Mouse (Mus musculus) heart, postnatal 0 days (tissue): ENCODE results near the gene Unc5cl. TPM values are rescaled to one million over a fixed set of nuclear protein-coding genes. Genes with fewer than 3 reads are reported as not detected.

Experiments
- ATAC-seq: fragments of 200-750 bp; cut with Nextera tagmentation; 2 replicates; pipeline ENCODE4 v1.8.0; 2017; ENCODE audit warnings: low read depth, moderate number of reproducible peaks, moderate library complexity; ENCODE audit not compliant: insufficient read depth
- DNase-seq: peaks from one replicate; pipeline ENCODE4 v3.0.0-alpha.2; 2016; ENCODE audit warnings: low spot score
- H3K27ac ChIP-seq: fragments of 300-500 bp; sonication (generic); 2 replicates; pipeline ENCODE4 v1.5.1; 2014; ENCODE audit warnings: low read depth, mild to moderate bottlenecking
- H3K27me3 ChIP-seq: fragments of 300-500 bp; sonication (generic); 2 replicates; pipeline ENCODE4 v1.6.1; 2014; ENCODE audit warnings: low read length, mixed read lengths; ENCODE audit not compliant: control insufficient read depth, insufficient read depth
- H3K36me3 ChIP-seq: fragments of 300-500 bp; sonication (generic); replicated peaks from 2 replicates; pipeline ENCODE4 v1.6.1; 2014; ENCODE audit warnings: low read length, mixed read lengths; ENCODE audit not compliant: control insufficient read depth, insufficient read depth
- H3K4me1 ChIP-seq: fragments of 300-500 bp; sonication (generic); 2 replicates; pipeline ENCODE4 v1.6.1; 2014; ENCODE audit warnings: antibody characterized with exemption; ENCODE audit not compliant: control insufficient read depth, insufficient read depth
- H3K4me2 ChIP-seq: fragments of 300-500 bp; sonication (generic); 2 replicates; pipeline ENCODE4 v1.6.1; 2014; ENCODE audit warnings: low read depth, mild to moderate bottlenecking, low read length, moderate library complexity
- H3K4me3 ChIP-seq: fragments of 300-500 bp; sonication (generic); 2 replicates; pipeline ENCODE4 v1.5.1; 2014; ENCODE audit warnings: low read depth, low read length
- H3K9ac ChIP-seq: fragments of 300-500 bp; sonication (generic); replicated peaks from 2 replicates; pipeline ENCODE4 v1.6.1; 2014; ENCODE audit warnings: low read depth, low read length, mixed read lengths
- H3K9me3 ChIP-seq: fragments of 300-500 bp; sonication (generic); replicated peaks from 2 replicates; pipeline ENCODE4 v1.6.1; 2016; ENCODE audit warnings: low read length; ENCODE audit not compliant: control insufficient read depth
- CTCF ChIP-seq: IDR thresholded peaks from 2 replicates; pipeline ENCODE4 v1.5.1; 2016; ENCODE audit warnings: antibody characterized with exemption, control low read depth, low read depth
- EP300 ChIP-seq: IDR thresholded peaks from 2 replicates; pipeline ENCODE4 v1.6.1; 2016; ENCODE audit warnings: antibody characterized with exemption, low read depth
- WGBS: fragments of 180-500 bp; shearing (Covaris S2); extraction: QIAGEN DNeasy Blood & Tissue Kit; methylation state at CpG from one replicate; pipeline ENCODE4 v1.1.7; 2014; 5-methylcytosine and 5-hydroxymethylcytosine counted together
- polyA plus RNA-seq: library from polyadenylated mRNA; unstranded; fragments of >200 nt; fragmentation: Nextera tagmentation; extraction: Ambion mirVana; gene quantifications from 2 replicates; pipeline ENCODE4 v1.2.1, GENCODE M21; 2015
- total RNA-seq: library from RNA; depleted of rRNA; stranded (reverse); fragments of >200 nt; gene quantifications from 2 replicates; pipeline ENCODE4 v1.2.3, GENCODE M21; 2014; ENCODE audit warnings: low replicate concordance; rRNA removed

Gene Unc5cl
- 1.4 TPM in 1 of 2 replicates, not detected in the other for total RNA-seq
- 0.14 TPM in 1 of 2 replicates, not detected in the other for polyA plus RNA-seq

DNA sequence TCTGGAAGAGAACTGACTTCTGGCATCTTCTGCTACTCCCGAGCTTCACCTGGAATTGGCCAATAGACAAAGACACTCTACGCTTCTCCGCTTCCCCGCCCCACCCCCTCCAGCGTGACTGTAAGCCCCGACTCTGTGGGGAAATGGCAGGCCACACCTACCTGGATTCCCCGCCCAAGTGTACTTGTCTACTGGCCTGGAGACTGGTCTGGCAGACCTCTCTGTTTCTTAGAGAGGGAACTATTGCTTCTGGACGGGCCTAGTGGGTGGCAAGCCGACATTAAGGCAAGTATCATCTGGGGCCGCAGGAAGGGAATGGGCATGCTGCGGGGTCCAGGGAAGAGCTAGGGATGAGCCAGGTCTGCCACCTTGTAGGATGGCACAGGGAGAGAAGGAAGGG lies at the start of gene Unc5cl:
Gene Unc5cl (plus strand): TSS at position 214 of the 400 bp plus-strand sequence.
- Histone ChIP-seq H3K4me2 (no peak within 1 kb of the TSS), H3K4me1 (no peaks in the 10 kb centered on the region), H3K27me3 (no peaks in the 10 kb centered on the region), H3K27ac (no peak within 1 kb of the TSS), H3K36me3 (no peaks in the 10 kb centered on the region), H3K9me3 (no peaks in the 10 kb centered on the region), H3K4me3 (no peak within 1 kb of the TSS), H3K9ac (no peak within 1 kb of the TSS)
- no peak for ATAC-seq
- WGBS, result 58% methylated on average over 11 of the region's 11 CpGs
- TF ChIP-seq EP300 (no peak), CTCF (no peak)
- no peak for DNase-seq

- TF ChIP-seq CTCF, result no peak
- no peak for TF ChIP-seq EP300
- H3K4me1 ChIP-seq, result peaks cover 31% of the 10 kb centered on the region
- H3K9me3 ChIP-seq, result no peaks in the 10 kb centered on the region
- DNase-seq (no peak), ATAC-seq (no peak)
- no peak overlapping the region for H3K9ac ChIP-seq
- H3K4me3 ChIP-seq, result no peak overlapping the region
- H3K4me2 ChIP-seq, result 0 out of 2 replicates have a peak overlapping the region, but pooled peaks have one; percentile 78
- WGBS, result 61% methylated on average over 4 of the region's 4 CpGs
- no peaks in the 10 kb centered on the region for H3K27me3 ChIP-seq
- no peaks in the 10 kb centered on the region for H3K36me3 ChIP-seq
- 0 out of 2 replicates have a peak overlapping the region, but pooled peaks have one; percentile 39 for H3K27ac ChIP-seq
Measured at GRCm38 (mm10) chr17:48407154-48407553, 47.5 kb upstream of the Unc5cl start.

GRCm38 (mm10) chr17:48407910-48408525 lies 46.7 kb upstream of the Unc5cl start:
- 4% methylated on average over 8 of the region's 8 CpGs for WGBS
- Histone ChIP-seq H3K27ac (peak overlapping the region; percentile 99), H3K9me3 (no peaks in the 10 kb centered on the region), H3K36me3 (0 out of 2 replicates have a peak, but pooled peaks cover 3% of the 10 kb centered on the region), H3K9ac (peak overlapping the region; percentile 96), H3K4me1 (peaks cover 31% of the 10 kb centered on the region), H3K27me3 (no peaks in the 10 kb centered on the region), H3K4me2 (peak overlapping the region; percentile 78), H3K4me3 (peak overlapping the region; percentile 87)
- ATAC-seq (no peak), DNase-seq (no peak)
- TF ChIP-seq CTCF (no peak), EP300 (no peak)

DNA sequence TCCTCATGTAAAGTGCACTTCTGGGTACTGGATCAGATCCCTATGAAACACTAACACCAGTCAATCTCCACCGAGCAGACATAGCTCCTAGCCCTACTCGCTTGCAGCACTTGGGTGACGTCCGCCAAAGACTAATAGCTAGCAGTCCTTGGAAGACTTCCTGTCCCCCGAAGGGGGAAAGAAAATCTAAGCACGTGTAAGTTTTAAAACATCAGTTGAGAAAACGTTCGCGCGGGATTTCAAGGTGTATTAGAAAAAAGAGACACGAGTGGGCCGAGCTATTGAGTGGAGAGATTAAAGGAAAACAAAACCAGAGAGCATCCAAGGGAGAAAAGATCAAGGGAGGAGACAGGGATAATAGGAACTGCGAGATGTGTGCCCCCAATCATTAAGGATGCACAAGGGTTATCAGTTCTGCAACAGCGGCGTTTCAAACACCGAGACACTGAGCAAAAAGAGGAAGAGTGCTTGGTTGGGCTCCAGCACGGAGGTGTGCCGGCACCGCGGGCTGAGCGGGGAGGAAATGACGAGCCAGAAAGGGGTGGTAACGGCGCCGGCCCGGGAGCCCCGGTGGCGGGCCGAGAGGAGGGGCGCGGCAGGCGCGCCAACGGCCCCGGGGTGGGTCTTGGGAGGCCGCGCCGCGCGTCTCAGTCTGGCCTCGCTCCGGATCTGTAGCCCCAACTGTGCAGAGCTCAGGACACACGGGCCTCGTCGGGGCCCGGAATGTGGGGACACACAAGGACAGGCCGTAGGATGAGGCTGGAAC lies 46.0 kb upstream of the Unc5cl start:
- H3K4me2 ChIP-seq, result peak overlapping the region; percentile 78
- peak; percentile 28 for ATAC-seq

DNA sequence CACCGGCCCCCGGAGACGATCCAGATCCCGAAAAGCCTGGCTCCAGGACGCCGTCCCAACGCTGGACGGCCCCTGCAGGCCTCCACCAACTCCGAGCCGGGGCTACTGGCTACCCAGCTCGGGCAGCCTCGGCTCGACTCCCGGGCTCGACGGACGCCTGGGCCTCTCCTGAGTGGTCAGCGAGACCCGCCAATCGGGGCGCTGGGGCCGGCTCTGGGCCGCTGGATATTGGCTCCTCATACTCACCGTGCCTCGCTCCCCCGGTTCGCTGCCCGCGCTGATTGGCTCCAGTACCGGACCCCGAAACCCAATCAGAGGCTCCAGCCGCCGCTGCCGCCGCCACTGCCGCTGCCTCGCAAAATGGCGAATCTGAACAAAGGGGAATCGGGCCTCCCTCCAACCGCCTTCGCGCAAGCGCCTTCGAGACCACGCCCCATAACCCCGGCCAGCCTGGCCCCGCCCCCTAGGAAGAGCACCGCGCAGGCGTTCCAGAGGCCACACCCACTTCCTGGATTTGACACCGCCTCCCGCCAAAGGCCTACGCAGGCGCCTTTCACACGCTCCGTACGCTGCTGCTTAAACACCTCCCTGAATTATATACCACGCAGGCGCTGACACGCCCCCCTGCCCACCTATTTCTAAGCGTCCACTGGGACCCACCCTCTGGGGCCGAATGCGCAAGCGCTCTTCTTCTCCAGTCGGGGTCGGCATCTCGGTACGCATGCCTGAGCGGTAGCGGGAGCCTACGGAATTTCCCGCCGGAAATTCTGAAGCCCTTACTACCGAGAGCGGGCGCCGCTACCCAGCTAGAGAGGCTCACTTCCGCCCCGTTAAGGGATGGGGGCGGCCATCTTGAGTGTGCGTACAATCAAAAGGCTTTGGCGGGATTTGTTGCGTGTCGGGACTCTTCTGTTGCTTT lies 45.1 kb upstream of the Unc5cl start, which contains the start of the genes Nfya and Oard1:
Gene Nfya (minus strand): TSS at position 527 of the 919 bp plus-strand sequence.
Gene Oard1 (plus strand): TSS at position 635 of the 919 bp plus-strand sequence.
- H3K4me2 ChIP-seq, result peak within 1 kb of the TSS; percentile 78
- no peaks in the 10 kb centered on the region for H3K27me3 ChIP-seq
- H3K36me3 ChIP-seq, result peaks cover 14% of the 10 kb centered on the region; the same call in 1 of the 2 replicates
- H3K9me3 ChIP-seq, result no peaks in the 10 kb centered on the region
- H3K27ac ChIP-seq, result peak within 1 kb of the TSS; percentile 99
- H3K4me3 ChIP-seq, result peak within 1 kb of the TSS; percentile 87
- peaks cover 31% of the 10 kb centered on the region for H3K4me1 ChIP-seq
- under 1% methylated on average over 84 of the region's 84 CpGs for WGBS
- peak; percentile 91 for ATAC-seq
- peak; percentile 67 for TF ChIP-seq EP300
- TF ChIP-seq CTCF, result 0 out of 2 replicates have a peak, but pooled peaks have one; percentile 3
- peak within 1 kb of the TSS; percentile 96 for H3K9ac ChIP-seq
- DNase-seq, result peak; percentile 99

More for the DNA sequence above, 46.0 kb upstream of the Unc5cl start:
- Histone ChIP-seq H3K4me1 (peaks cover 31% of the 10 kb centered on the region), H3K36me3 (0 out of 2 replicates have a peak, but pooled peaks cover 6% of the 10 kb centered on the region), H3K4me3 (peak overlapping the region; percentile 87), H3K27me3 (no peaks in the 10 kb centered on the region), H3K9ac (peak overlapping the region; percentile 96), H3K9me3 (no peaks in the 10 kb centered on the region), H3K27ac (peak overlapping the region; percentile 99)
- DNase-seq, result peak; percentile 71
- TF ChIP-seq CTCF, result no peak
- TF ChIP-seq EP300, result no peak
- WGBS, result under 1% methylated on average over 46 of the region's 47 CpGs
